In genomic region chr9:30438505-30438904, GRCm38 (mm10) we compare ENCODE assay signal across 8 mouse cellular contexts. TPM values are rescaled to one million over a fixed set of nuclear protein-coding genes. Genes with fewer than 3 reads are reported as not detected.
DNase-seq lines count a peak whose midpoint lies in the region; ATAC-seq lines count a peak whose summit lies in the region.

No protein-coding gene starts in this region.

- ATAC-seq in hematopoietic stem cell, adult 5-6 weeks (replicated peaks in 1 of 2; ENCODE audit: insufficient read depth in 1 of 2, low FRiP score in 2 of 2, low TSS enrichment in 1 of 2, low read depth in 1 of 2, poor library complexity in 2 of 2, severe bottlenecking in 2 of 2): peak; percentile 59 to 69
- ATAC-seq in megakaryocyte progenitor cell, adult 5-6 weeks (replicated peaks; ENCODE audit: poor library complexity): peak; percentile 84

- peak; percentile 21 to 70 for DNase-seq in adrenal gland, adult (ENCODE audit: inconsistent age in 2 of 2, low spot score in 1 of 2)
- DNase-seq in adrenal gland, postnatal 4 days (ENCODE audit: low spot score in 2 of 2): no peak
- DNase-seq in kidney, adult 18-20 months: peak; percentile 46
- no peak for DNase-seq in kidney, adult 11 months
- peak; percentile 26 for DNase-seq in MN1 (ENCODE audit: low spot score)
- no peak for DNase-seq in urinary bladder, adult 18-20 months (ENCODE audit: low spot score in 2 of 2)

RNA-seq across cellular contexts. Expression of gene Snx19, which starts 11.6 kb away (rescaled TPM):
- total RNA-seq in adrenal gland, postnatal 4 days (2021): 10 to 100 TPM; 26.4 to 31.7 TPM
- 15.5 and 19.3 TPM in 2 replicates for total RNA-seq in hematopoietic stem cell, adult 5-6 weeks (2017)
- 10.2 and 11.4 TPM in 2 replicates for total RNA-seq in megakaryocyte progenitor cell, adult 5-6 weeks (2015)
- 11.7 and 15.3 TPM in 2 replicates for total RNA-seq in megakaryocyte progenitor cell, adult 5-6 weeks (2017)

Comparison
In these comparisons a context has a peak if more than half of its experiments do, and no peak if none do; other contexts are left out.
1. DNase-seq: peak in adrenal gland, adult (2 of 2), kidney, adult 18-20 months (single experiment) and MN1 (single experiment); none in adrenal gland, postnatal 4 days (0 of 2), kidney, adult 11 months (single experiment) and urinary bladder, adult 18-20 months (0 of 2).